Mouse (Mus musculus): Measurements from ENCODE around the gene Kank1.

DNA sequence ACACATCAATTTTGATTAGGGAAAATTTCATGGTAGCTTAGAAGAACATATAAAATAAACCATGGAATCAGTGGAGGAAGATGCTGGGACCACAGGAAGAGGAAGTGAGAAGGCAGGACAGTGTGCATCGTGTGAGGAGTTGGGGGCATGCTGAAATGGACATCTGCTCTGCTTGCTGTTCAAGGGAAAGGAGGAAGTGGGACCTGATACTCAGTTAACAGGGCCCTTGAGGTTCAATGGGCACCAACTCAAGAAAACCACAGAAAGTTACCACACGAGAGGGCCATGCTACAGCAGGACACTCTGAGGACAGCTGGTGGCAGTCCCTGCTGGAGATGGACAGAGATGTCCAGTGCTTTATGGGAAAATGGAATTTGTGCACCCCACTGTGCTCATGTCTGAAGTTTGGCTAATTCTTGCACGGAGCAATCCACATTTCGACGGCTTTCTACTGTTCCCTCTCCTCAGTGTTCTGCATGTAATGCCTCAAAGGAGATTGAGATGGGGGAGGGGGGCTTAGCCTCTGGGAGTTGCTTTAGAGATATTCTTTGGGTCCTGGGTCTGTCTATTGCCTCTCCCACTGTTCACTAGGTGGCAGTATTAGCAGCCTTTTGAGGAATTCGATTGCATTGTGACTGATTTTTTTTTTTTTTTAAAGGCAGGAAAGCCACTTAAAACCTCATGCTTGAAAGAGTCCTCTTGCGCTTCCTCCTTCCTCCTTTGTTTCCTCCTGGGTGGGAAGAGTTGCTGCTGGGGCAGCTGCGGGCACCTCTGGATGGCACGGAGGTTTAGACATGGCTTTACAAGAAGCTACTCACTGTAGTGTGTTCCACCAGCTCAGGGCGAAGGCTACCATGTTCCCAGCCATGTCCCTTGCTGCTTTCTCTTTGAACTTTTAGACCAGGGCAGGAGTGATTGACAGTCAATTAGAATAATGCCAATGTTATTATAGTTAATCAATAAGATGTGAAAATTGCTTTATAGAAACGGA, 104.2 kb downstream of the Kank1 start:
- TF ChIP-seq EP300 (IDR thresholded peaks at IDR 0.05; ENCODE audit: low read depth): no peak
- peak; percentile 74 for TF ChIP-seq CTCF (IDR thresholded peaks at IDR 0.05; ENCODE audit: low read depth)
